Mouse (Mus musculus) erythroblast, embryonic 14.5 days (primary cell): ENCODE results near the gene Il17re.

Source experiments
- GATA1 ChIP-seq: IDR thresholded peaks from 2 replicates; pipeline ENCODE4 v1.6.1; 2012; ENCODE audit warnings: low read length, inconsistent platforms, mixed read lengths
- TAL1 ChIP-seq: IDR thresholded peaks from 3 replicates; pipeline ENCODE4 v1.6.1; 2012; ENCODE audit warnings: low read length, inconsistent platforms, mixed read lengths

DNA sequence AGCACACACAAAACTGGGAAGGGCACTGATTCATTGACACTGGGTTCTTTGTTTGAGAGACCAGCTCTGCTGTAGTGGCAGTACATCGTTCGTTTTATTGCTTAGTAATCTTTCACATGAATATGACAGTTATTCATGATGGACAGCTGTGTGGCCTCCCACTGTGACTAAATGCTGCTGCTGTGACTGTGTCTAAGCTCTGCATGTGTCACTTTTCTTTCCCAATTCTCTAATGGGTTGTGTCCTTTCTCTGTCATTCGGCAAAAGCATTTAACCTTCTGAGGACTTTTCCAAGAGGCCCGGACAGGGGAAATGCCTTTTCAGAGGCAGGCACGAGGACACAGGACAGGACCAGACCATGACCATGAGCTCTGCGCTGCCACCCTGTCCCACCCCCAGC is 55.7 kb downstream of the Il17re start:
- no peak for TF ChIP-seq GATA1
- TF ChIP-seq TAL1: no peak
